Mouse (Mus musculus) heart, adult 18-20 months (tissue): ENCODE data around the gene Prkch. TPM values are rescaled to one million over a fixed set of nuclear protein-coding genes. Genes with fewer than 3 reads are reported as not detected.

Experiments used
- DNase-seq, 2 experiments: peaks; one replicate each; pipeline ENCODE4 v3.0.0; 2021 to 2022; ENCODE audit warnings: mixed read lengths in 1 of 2
- total RNA-seq, 2 experiments: library from RNA; stranded (reverse); gene quantifications; 2 replicates each; pipeline ENCODE4 v1.2.3; 2021

The Prkch gene
- total RNA-seq, 2 experiments from 2014 or later, result 17.2 to 18.6 TPM

- no peak for DNase-seq
Observed at GRCm38 (mm10) chr12:73755646-73756045, 171.1 kb downstream of the Prkch start.

GRCm38 (mm10) chr12:73756527-73756926 is 171.9 kb downstream of the Prkch start:
- no peak for DNase-seq

- no peak for DNase-seq
Observed at GRCm38 (mm10) chr12:73762001-73762400, 177.4 kb downstream of the Prkch start.

GRCm38 (mm10) chr12:73762762-73763161 is 178.2 kb downstream of the Prkch start:
- no peak for DNase-seq

GRCm38 (mm10) chr12:73764649-73765525 is 180.3 kb downstream of the Prkch start:
- peak; percentile 42 to 58 for DNase-seq

- DNase-seq, result peak; percentile 44 to 68
Observed at GRCm38 (mm10) chr12:73766152-73766551, 181.6 kb downstream of the Prkch start.

- peak; percentile 31 to 42 for DNase-seq
Observed at GRCm38 (mm10) chr12:73768788-73769187, 184.2 kb downstream of the Prkch start.

GRCm38 (mm10) chr12:73769536-73769935 is 184.9 kb downstream of the Prkch start:
- DNase-seq, result peak; percentile 67 to 76

GRCm38 (mm10) chr12:73770771-73771170 is 186.2 kb downstream of the Prkch start:
- no peak for DNase-seq

- DNase-seq, result peak; percentile 49 to 55
Observed at GRCm38 (mm10) chr12:73774793-73775385, 190.3 kb downstream of the Prkch start.

- no peak for DNase-seq
Observed at GRCm38 (mm10) chr12:73776401-73776945, 191.9 kb downstream of the Prkch start.

- DNase-seq, result no peak
Observed at GRCm38 (mm10) chr12:73777673-73778072, 193.1 kb downstream of the Prkch start.

- peak; percentile 85 to 88 for DNase-seq
Observed at GRCm38 (mm10) chr12:73779332-73780231, 195.0 kb downstream of the Prkch start.

GRCm38 (mm10) chr12:73781425-73782032 is 196.9 kb downstream of the Prkch start:
- peak; percentile 59 to 81 for DNase-seq

- peak; percentile 88 to 89 for DNase-seq
Observed at GRCm38 (mm10) chr12:73786909-73787308, 202.3 kb downstream of the Prkch start.

- peak in 1 of 2 experiments; percentile 48 for DNase-seq
Observed at GRCm38 (mm10) chr12:73788850-73789249, 204.3 kb downstream of the Prkch start.

GRCm38 (mm10) chr12:73790571-73791108 is 206.0 kb downstream of the Prkch start:
- DNase-seq, result peak; percentile 69 to 84

- DNase-seq, result no peak
Observed at GRCm38 (mm10) chr12:73793216-73793615, 208.6 kb downstream of the Prkch start.

GRCm38 (mm10) chr12:73793744-73794143 is 209.1 kb downstream of the Prkch start:
- DNase-seq, result peak in 1 of 2 experiments; percentile 64

- peak; percentile 93 for DNase-seq
Observed at GRCm38 (mm10) chr12:73794151-73794883, 209.7 kb downstream of the Prkch start.
